In the genomic region with DNA sequence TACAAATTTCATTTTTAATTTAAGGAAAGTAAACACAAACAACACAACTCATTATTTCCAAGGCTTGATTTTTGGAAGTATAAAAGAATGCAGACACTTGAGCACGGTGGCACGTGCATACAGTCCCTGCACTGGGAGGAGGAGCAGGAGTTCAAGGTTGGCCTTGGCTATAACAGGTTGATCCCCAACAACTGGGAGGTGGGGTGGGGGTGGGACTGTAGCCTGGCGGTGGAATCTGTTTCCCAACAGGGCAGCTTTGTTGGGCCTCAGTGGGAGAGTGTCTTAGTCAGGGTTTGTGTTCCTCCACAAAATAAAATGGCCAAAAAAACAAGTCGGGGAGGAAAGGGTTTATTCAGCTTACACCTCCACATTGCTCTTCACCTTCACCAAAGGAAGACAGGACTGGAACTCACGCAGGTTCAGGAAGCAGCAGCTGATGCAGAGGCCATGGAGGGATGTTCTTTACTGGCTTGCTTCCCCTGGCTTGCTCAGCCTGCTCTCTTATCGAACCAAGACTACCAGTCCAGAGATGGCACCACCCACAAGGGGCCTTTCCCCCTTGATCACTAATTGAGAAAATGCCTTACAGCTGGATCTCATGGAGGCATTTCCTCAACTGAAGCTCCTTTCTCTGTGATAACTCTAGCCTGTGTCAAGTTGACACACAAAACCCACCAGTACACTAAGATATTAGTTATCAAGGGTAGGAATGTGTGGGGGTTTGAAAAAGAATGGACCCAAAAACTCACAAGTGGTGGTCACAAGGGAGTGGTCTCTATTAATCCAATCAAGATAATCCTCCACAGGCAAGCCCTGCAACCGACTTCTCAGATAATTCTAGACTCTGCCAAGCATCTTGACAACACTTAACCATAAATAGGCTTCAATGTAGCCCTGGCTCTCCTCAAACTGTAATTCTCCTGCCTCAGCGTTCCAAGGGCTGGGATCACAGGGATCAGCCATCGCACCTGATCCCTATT, we compare ENCODE assay signal across 17 mouse cellular contexts. TPM values are rescaled to one million over a fixed set of nuclear protein-coding genes. Genes with fewer than 3 reads are reported as not detected.
A peak's percentile ranks its signal among the peaks of the same experiment; 100 is the strongest.
DNase-seq lines count a peak whose midpoint lies in the region; ATAC-seq and TF ChIP-seq lines count a peak whose summit lies in the region.
"Had no signal": no experiment of that assay in that cellular context is flagged by ENCODE, and none has a peak within 500 bp of the region (broad histone marks: within the 10 kb centered on the region; RNA-seq: fewer than 3 reads in every experiment).

No protein-coding gene starts in this region.

- no peaks in the 10 kb centered on the region for H3K27me3 ChIP-seq in neural tube, embryonic 13.5 days
- no peaks in the 10 kb centered on the region for H3K27me3 ChIP-seq in limb, embryonic 13.5 days
- H3K27me3 ChIP-seq in myocyte (ENCODE audit: control insufficient read depth, insufficient read depth, insufficient read length), result no peaks in the 10 kb centered on the region

- no peak for TF ChIP-seq POLR2A in myocyte (IDR thresholded peaks at IDR 0.05; ENCODE audit: insufficient read length, low read depth)

- no peak overlapping the region for H3K9ac ChIP-seq in neural tube, embryonic 13.5 days
- H3K9ac ChIP-seq in limb, embryonic 13.5 days, result no peak overlapping the region
- H3K9ac ChIP-seq: forebrain, postnatal 0 days had no signal

- H3ac ChIP-seq in myocyte (ENCODE audit: control insufficient read depth, insufficient read length), result no peak overlapping the region

- 80% methylated on average over 9 of the region's 9 CpGs for WGBS in neural tube, embryonic 13.5 days
- WGBS in limb, embryonic 13.5 days, result 70% methylated on average over 9 of the region's 9 CpGs

- no peak overlapping the region for H3K27ac ChIP-seq in neural tube, embryonic 13.5 days (replicated peaks)
- H3K27ac ChIP-seq in limb, embryonic 13.5 days, result no peak overlapping the region

- H3K9me3 ChIP-seq in neural tube, embryonic 13.5 days, result no peaks in the 10 kb centered on the region
- no peaks in the 10 kb centered on the region for H3K9me3 ChIP-seq in limb, embryonic 13.5 days

- ATAC-seq in neural tube, embryonic 13.5 days (ENCODE audit: low read depth), result no peak
- ATAC-seq in limb, embryonic 13.5 days (ENCODE audit: low FRiP score, low read depth), result no peak
- ATAC-seq: forebrain, postnatal 0 days; intestine, embryonic 16.5 days; midbrain, embryonic 16.5 days had no signal

- H3K79me2 ChIP-seq in myocyte (ENCODE audit: control insufficient read depth, insufficient read depth), result peaks cover 31% of the 10 kb centered on the region

- DNase-seq in heart, adult 11 months, result peak; percentile 66
- no peak for DNase-seq in heart, postnatal 25 days (ENCODE audit: low spot score)
- no peak for DNase-seq in neural tube, embryonic 10.5 days (ENCODE audit: extremely low spot score, low spot score)
- no peak for DNase-seq in layer of hippocampus, postnatal 10 days (ENCODE audit: low spot score in 2 of 2)
- DNase-seq in thymus, adult 18-20 months, result no peak
- DNase-seq: adrenal gland, postnatal 36 days; cerebellum, adult 18-20 months; forebrain, postnatal 0 days; gastrocnemius, postnatal 36 days; heart, postnatal 14 days; layer of hippocampus, adult 9-11 months; right cerebral cortex, postnatal 4 days had no signal

- peaks cover 30% of the 10 kb centered on the region for H3K4me1 ChIP-seq in neural tube, embryonic 13.5 days (replicated peaks)
- H3K4me1 ChIP-seq in limb, embryonic 13.5 days, result peaks cover 24% of the 10 kb centered on the region

- no peak overlapping the region for H3K4me3 ChIP-seq in neural tube, embryonic 13.5 days
- no peak overlapping the region for H3K4me3 ChIP-seq in limb, embryonic 13.5 days
- H3K4me3 ChIP-seq in myocyte, result no peak overlapping the region

- H3K4me2 ChIP-seq in neural tube, embryonic 13.5 days, result peak overlapping the region; percentile 80; the same call in 1 of the 2 replicates
- H3K4me2 ChIP-seq in limb, embryonic 13.5 days (replicated peaks), result peak overlapping the region; percentile 16; the same call in 1 of the 2 replicates
- peak overlapping the region; percentile 90 for H3K4me2 ChIP-seq in myocyte (ENCODE audit: low read depth)

- peaks cover 49% of the 10 kb centered on the region for H3K36me3 ChIP-seq in neural tube, embryonic 13.5 days
- H3K36me3 ChIP-seq in limb, embryonic 13.5 days, result peaks cover 54% of the 10 kb centered on the region
- peaks cover 25% of the 10 kb centered on the region for H3K36me3 ChIP-seq in myocyte (ENCODE audit: control insufficient read depth, insufficient read depth)

- intact Hi-C loops in heart, postnatal 25 days (cut with DNase I), result no loop called here

TF ChIP-seq in myocyte, 11 proteins besides CTCF, POLR2A, EP300 and RAD21:
- TF ChIP-seq MYOD1 (IDR thresholded peaks at IDR 0.05; ENCODE audit: control insufficient read depth in 1 of 3, insufficient read length in 2 of 3, low read depth in 2 of 3), result no peak
- TF ChIP-seq MAX (IDR thresholded peaks at IDR 0.05; ENCODE audit: low read depth), result no peak
- no peak for TF ChIP-seq USF1 (IDR thresholded peaks at IDR 0.05; ENCODE audit: low read depth)
- TF ChIP-seq E2F4 (IDR thresholded peaks at IDR 0.05; ENCODE audit: insufficient read depth), result no peak
- no peak for TF ChIP-seq TCF12 (IDR thresholded peaks at IDR 0.05; ENCODE audit: insufficient read depth, poor library complexity, severe bottlenecking)
- TF ChIP-seq CEBPB (IDR thresholded peaks at IDR 0.05; ENCODE audit: insufficient read depth, poor library complexity, severe bottlenecking), result no peak
- no peak for TF ChIP-seq POLR2AphosphoS2 (IDR thresholded peaks at IDR 0.05; ENCODE audit: insufficient read length, low read depth)
- no peak for TF ChIP-seq MYOG (IDR thresholded peaks at IDR 0.05; ENCODE audit: control insufficient read depth in 1 of 3, insufficient read depth in 1 of 3, insufficient read length in 2 of 3, low read depth in 2 of 3)
- no peak for TF ChIP-seq SRF (IDR thresholded peaks at IDR 0.05; ENCODE audit: control insufficient read depth, insufficient read length, low read depth)
- TF ChIP-seq REST (IDR thresholded peaks at IDR 0.05; ENCODE audit: insufficient read depth, insufficient read length), result no peak
- no peak for TF ChIP-seq TCF3 (IDR thresholded peaks at IDR 0.05; ENCODE audit: insufficient read length, low read depth)

RNA-seq across cellular contexts. Expression of a gene that starts 1.7 kb away (rescaled TPM):
- total RNA-seq in heart, postnatal 25 days (2021), result 10 to 100 TPM; 12.6 to 13.5 TPM
- 39.3 and 40.3 TPM in 2 replicates for polyA plus RNA-seq in neural tube, embryonic 13.5 days (2015; fragmentation: Nextera tagmentation; extraction: Ambion mirVana)
- polyA plus RNA-seq in limb, embryonic 13.5 days (2015; fragmentation: Nextera tagmentation; extraction: Ambion mirVana), result 49.7 and 51.1 TPM in 2 replicates
- polyA plus RNA-seq in myocyte (2012; fragmentation: generic; extraction: Trizol), result 12.7 TPM
- 10 to 100 TPM; 22.1 to 25.1 TPM for total RNA-seq in layer of hippocampus, postnatal 10 days (2021)

RNA-seq across cellular contexts. Expression of a gene that starts 1.9 kb away (rescaled TPM):
- total RNA-seq in heart, postnatal 25 days (2021), result 10 to 100 TPM; 35.2 to 35.8 TPM
- polyA plus RNA-seq in neural tube, embryonic 13.5 days (2015; fragmentation: Nextera tagmentation; extraction: Ambion mirVana), result 51.8 and 57.1 TPM in 2 replicates
- polyA plus RNA-seq in limb, embryonic 13.5 days (2015; fragmentation: Nextera tagmentation; extraction: Ambion mirVana), result 41.0 and 47.6 TPM in 2 replicates
- 40.4 TPM for polyA plus RNA-seq in myocyte (2012; fragmentation: generic; extraction: Trizol)
- 10 to 100 TPM; 91.1 to 93.5 TPM for total RNA-seq in layer of hippocampus, postnatal 10 days (2021)

Comparison
In these comparisons a context has a peak if more than half of its experiments do, and no peak if none do; other contexts are left out.
1. H3K4me2 ChIP-seq: peak in every context shown above with its lines; median percentile 90 in myocyte; 80 in neural tube, embryonic 13.5 days; 16 in limb, embryonic 13.5 days.